8 mouse cellular contexts compared by ENCODE assay signal in genomic region chr12:86906395-86906794, GRCm38 (mm10). TPM values are rescaled to one million over a fixed set of nuclear protein-coding genes. Genes with fewer than 3 reads are reported as not detected.
DNase-seq lines count a peak whose midpoint lies in the region; ATAC-seq and TF ChIP-seq lines count a peak whose summit lies in the region.

No protein-coding gene starts in this region.

- TF ChIP-seq CTCF in Patski (IDR thresholded peaks at IDR 0.05), result peak; percentile 90
- TF ChIP-seq CTCF in cerebellum, adult 2 months (IDR thresholded peaks at IDR 0.05; ENCODE audit: borderline replicate concordance, insufficient read depth, low read depth, low read length), result peak; percentile 90

- 3% methylated on average over 15 of the region's 15 CpGs for WGBS in cerebellum, adult 2 months
- 4% methylated on average over 15 of the region's 15 CpGs for WGBS in hindbrain, embryonic 14.5 days

- H3K36me3 ChIP-seq in hindbrain, embryonic 14.5 days (replicated peaks; ENCODE audit: control insufficient read depth, insufficient read depth), result no peaks in the 10 kb centered on the region

- CTCF ChIA-PET in Patski (lab: Charles Lee), result interaction anchor here (0.7 to 5.4 kb wide), 13 partner anchors 8 to 136 kb away, joined by 3 to 76 read pairs (median 5); no protein-coding TSS in a partner anchor

- H3K27ac ChIP-seq in cerebellum, adult 2 months (ENCODE audit: insufficient read depth, low read length), result no peak overlapping the region
- H3K27ac ChIP-seq in hindbrain, embryonic 14.5 days, result no peak overlapping the region

- DNase-seq in Patski (ENCODE audit: low read depth, low spot score), result no peak
- peak; percentile 82 to 89 for DNase-seq in cerebellum, adult 2 months
- DNase-seq in hindbrain, embryonic 14.5 days (ENCODE audit: low spot score), result peak; percentile 77
- DNase-seq in left cerebral cortex, postnatal 10 days (ENCODE audit: extremely low spot score in 1 of 2, low spot score in 2 of 2), result peak; percentile 78 to 87
- peak; percentile 77 for DNase-seq in right cerebral cortex, postnatal 4 days
- DNase-seq in urinary bladder, postnatal 4 days (ENCODE audit: low spot score in 2 of 2), result peak; percentile 72 to 82

- POLR2A ChIA-PET in Patski (lab: Charles Lee), result interaction anchor here (2.3 to 2.5 kb wide), 2 partner anchors 107 to 110 kb away, joined by 6 to 8 read pairs; no protein-coding TSS in a partner anchor

- ATAC-seq in Patski, result peak; percentile 57
- peak; percentile 86 for ATAC-seq in frontal cortex, adult (ENCODE audit: low TSS enrichment)
- ATAC-seq in hindbrain, embryonic 14.5 days (ENCODE audit: low FRiP score), result peak; percentile 31; the same call in 1 of the 2 replicates
- ATAC-seq in megakaryocyte-erythroid progenitor cell, adult 5-6 weeks (replicated peaks; ENCODE audit: low FRiP score, low TSS enrichment, poor library complexity, severe bottlenecking), result peak; percentile 93

- in situ Hi-C loops in Patski (cut with MboI; ENCODE audit: low pct_unique_long_range_greater_than_20kb), result loop anchor here (5.0 kb wide), 2 partner anchors 109 to 134 kb away; no protein-coding TSS in a partner anchor

- H3K4me1 ChIP-seq in cerebellum, adult 2 months (ENCODE audit: control insufficient read depth, insufficient read depth, low read length), result peaks cover 4% of the 10 kb centered on the region
- H3K4me1 ChIP-seq in hindbrain, embryonic 14.5 days (replicated peaks; ENCODE audit: control insufficient read depth, insufficient read depth, low read length), result peaks cover 11% of the 10 kb centered on the region

- TF ChIP-seq POLR2A in cerebellum, adult 2 months (IDR thresholded peaks at IDR 0.05; ENCODE audit: borderline replicate concordance, insufficient read depth, low read length), result no peak

- intact Hi-C loops in left cerebral cortex, postnatal 10 days (cut with DNase I), result loop anchor here (5.0 kb wide), 1 partner anchor 109 kb away; no protein-coding TSS in a partner anchor

- H3K4me3 ChIP-seq in cerebellum, adult 2 months (replicated peaks; ENCODE audit: insufficient read depth, low read depth, low read length), result no peak overlapping the region
- no peak overlapping the region for H3K4me3 ChIP-seq in hindbrain, embryonic 14.5 days (replicated peaks; ENCODE audit: low read length)

- no peaks in the 10 kb centered on the region for H3K27me3 ChIP-seq in Patski
- no peaks in the 10 kb centered on the region for H3K27me3 ChIP-seq in cerebellum, adult 2 months (ENCODE audit: control insufficient read depth, insufficient read depth, low read length)
- 0 out of 2 replicates have a peak, but pooled peaks cover 3% of the 10 kb centered on the region for H3K27me3 ChIP-seq in hindbrain, embryonic 14.5 days (ENCODE audit: control insufficient read depth, insufficient read depth, low read length)

- H3K9me3 ChIP-seq in hindbrain, embryonic 14.5 days (ENCODE audit: control insufficient read depth, low read length), result no peaks in the 10 kb centered on the region

- H3K4me2 ChIP-seq in hindbrain, embryonic 14.5 days (replicated peaks), result no peak overlapping the region

- H3K9ac ChIP-seq in hindbrain, embryonic 14.5 days, result no peak overlapping the region

RNA-seq across cellular contexts. Expression of gene Irf2bpl, which starts 21.8 kb away (rescaled TPM):
- 97.1 TPM for polyA plus RNA-seq in Patski (2021)
- 48.6 and 53.9 TPM in 2 replicates for polyA plus RNA-seq in cerebellum, adult 2 months (2012; rRNA removed)
- 64.5 and 65.5 TPM in 2 replicates for polyA plus RNA-seq in hindbrain, embryonic 14.5 days (2014; fragmentation: Nextera tagmentation; extraction: Ambion mirVana)
- 10 to 100 TPM; 86.4 to 89.5 TPM for total RNA-seq in left cerebral cortex, postnatal 10 days (2021)
- 0.76 and 0.94 TPM in 2 replicates for total RNA-seq in megakaryocyte-erythroid progenitor cell, adult 5-6 weeks (2014; fragmentation: Nextera tagmentation)
- 1.1 and 2.7 TPM in 2 replicates for total RNA-seq in megakaryocyte-erythroid progenitor cell, adult 5-6 weeks (2017)

RNA-seq across cellular contexts. Expression of gene Cipc, which starts 40.4 kb away (rescaled TPM):
- polyA plus RNA-seq in Patski (2021), result 34.8 TPM
- polyA plus RNA-seq in cerebellum, adult 2 months (2012; rRNA removed), result 122 and 127 TPM in 2 replicates
- polyA plus RNA-seq in hindbrain, embryonic 14.5 days (2014; fragmentation: Nextera tagmentation; extraction: Ambion mirVana), result 46.8 and 52.1 TPM in 2 replicates
- total RNA-seq in left cerebral cortex, postnatal 10 days (2021), result 10 to 100 TPM; 59.9 to 61.9 TPM
- 29.2 and 35.6 TPM in 2 replicates for total RNA-seq in megakaryocyte-erythroid progenitor cell, adult 5-6 weeks (2014; fragmentation: Nextera tagmentation)
- 22.0 and 23.0 TPM in 2 replicates for total RNA-seq in megakaryocyte-erythroid progenitor cell, adult 5-6 weeks (2017)

Comparison
In these comparisons a context has a peak if more than half of its experiments do, and no peak if none do; other contexts are left out.
1. ATAC-seq: peak in every context shown above with its lines; median percentile 93 in megakaryocyte-erythroid progenitor cell, adult 5-6 weeks; 86 in frontal cortex, adult; 57 in Patski; 31 in hindbrain, embryonic 14.5 days.